Mouse (Mus musculus) limb, embryonic 13.5 days (tissue): ENCODE data around the gene Zfp938. TPM values are rescaled to one million over a fixed set of nuclear protein-coding genes. Genes with fewer than 3 reads are reported as not detected.

Experiments used
- ATAC-seq: fragments of 200-750 bp; cut with Nextera tagmentation; 2 replicates; pipeline ENCODE4 v1.8.0; 2017; ENCODE audit warnings: low read depth, moderate number of reproducible peaks, moderate TSS enrichment; ENCODE audit not compliant: low FRiP score
- H3K27ac ChIP-seq: fragments of 300-500 bp; sonication (generic); 2 replicates; pipeline ENCODE4 v1.5.1; 2015; ENCODE audit warnings: inconsistent platforms, mild to moderate bottlenecking, moderate library complexity
- H3K27me3 ChIP-seq: fragments of 300-500 bp; sonication (generic); 2 replicates; pipeline ENCODE4 v1.6.1; 2015; ENCODE audit warnings: mild to moderate bottlenecking, inconsistent platforms
- H3K36me3 ChIP-seq: fragments of 300-500 bp; sonication (generic); 2 replicates; pipeline ENCODE4 v1.6.1; 2015; ENCODE audit warnings: inconsistent platforms, mild to moderate bottlenecking, moderate library complexity
- H3K4me1 ChIP-seq: fragments of 300-500 bp; sonication (generic); 2 replicates; pipeline ENCODE4 v1.6.1; 2015; ENCODE audit warnings: inconsistent platforms
- H3K4me2 ChIP-seq: fragments of 300-500 bp; sonication (generic); replicated peaks from 2 replicates; pipeline ENCODE4 v1.6.1; 2015; ENCODE audit warnings: inconsistent platforms, mild to moderate bottlenecking, moderate library complexity
- H3K4me3 ChIP-seq: fragments of 300-500 bp; sonication (generic); 2 replicates; pipeline ENCODE4 v1.5.1; 2015; ENCODE audit warnings: moderate library complexity, mild to moderate bottlenecking, inconsistent platforms
- H3K9ac ChIP-seq: fragments of 300-500 bp; sonication (generic); 2 replicates; pipeline ENCODE4 v1.6.1; 2015; ENCODE audit warnings: mild to moderate bottlenecking, inconsistent platforms
- H3K9me3 ChIP-seq: fragments of 300-500 bp; sonication (generic); 2 replicates; pipeline ENCODE4 v1.6.1; 2016; ENCODE audit warnings: inconsistent platforms
- WGBS: fragments of 180-500 bp; shearing (Covaris S2); methylation state at CpG from one replicate; pipeline ENCODE4 v1.1.7; 2015; 5-methylcytosine and 5-hydroxymethylcytosine counted together
- polyA plus RNA-seq: library from polyadenylated mRNA; unstranded; fragments of >200 nt; fragmentation: Nextera tagmentation; extraction: Ambion mirVana; gene quantifications from 2 replicates; pipeline ENCODE4 v1.2.1, GENCODE M21; 2015

Zfp938 gene
- polyA plus RNA-seq: 18.5 and 19.8 TPM in 2 replicates

DNA sequence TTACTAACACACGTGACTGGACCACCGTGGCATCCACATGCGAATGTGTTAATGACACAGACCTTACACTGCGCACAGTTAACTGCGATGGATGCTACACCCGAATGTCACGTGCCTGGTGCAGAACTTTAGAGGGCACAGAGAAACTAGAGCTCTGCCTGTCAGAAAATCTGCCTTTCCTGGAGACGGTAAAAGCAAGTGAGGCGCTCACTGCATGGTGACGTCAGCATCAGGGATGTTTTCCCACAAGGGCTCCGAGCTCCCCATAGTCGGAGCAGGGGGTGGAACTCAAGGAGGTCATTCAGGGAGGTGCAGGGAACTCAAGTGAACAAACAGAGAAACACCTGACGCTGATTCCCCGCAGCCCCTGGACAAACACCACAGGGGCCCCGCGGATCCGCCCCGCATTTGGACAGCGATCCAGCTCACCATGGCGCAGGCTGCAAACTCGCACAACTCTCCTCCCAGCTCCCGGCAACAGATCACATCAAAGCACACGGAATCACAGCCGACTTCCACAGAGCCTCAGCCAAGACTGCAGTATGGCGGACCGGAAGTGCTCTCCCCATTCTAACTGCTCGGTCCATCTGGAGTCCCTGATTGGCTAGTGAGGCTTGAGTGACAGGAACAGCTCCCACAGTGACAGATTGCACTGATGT is at the start of gene Zfp938:
Zfp938 (minus strand) TSS at position 539 of the 659 bp plus-strand sequence.
- Histone ChIP-seq H3K4me2 (peak within 1 kb of the TSS; percentile 71), H3K9me3 (peaks cover 16% of the 10 kb centered on the region), H3K27me3 (no peaks in the 10 kb centered on the region), H3K4me3 (peak within 1 kb of the TSS; percentile 76), H3K36me3 (peaks cover 23% of the 10 kb centered on the region), H3K4me1 (peaks cover 8% of the 10 kb centered on the region), H3K9ac (peak within 1 kb of the TSS; percentile 85), H3K27ac (peak within 1 kb of the TSS; percentile 85)
- whole genome bisulfite sequencing: 3% methylated on average over 27 of the region's 27 CpGs
- peak; percentile 100 for ATAC-seq

- H3K9me3 ChIP-seq: no peaks in the 10 kb centered on the region; the same call in 1 of the 2 replicates
- H3K27me3 ChIP-seq: no peaks in the 10 kb centered on the region
- no peak overlapping the region for H3K9ac ChIP-seq
- no peak overlapping the region for H3K27ac ChIP-seq
- no peak overlapping the region for H3K4me3 ChIP-seq
- no peaks in the 10 kb centered on the region for H3K4me1 ChIP-seq
- 79% methylated on average over 2 of the region's 2 CpGs for WGBS
- ATAC-seq: no peak
- H3K36me3 ChIP-seq: no peaks in the 10 kb centered on the region
- no peak overlapping the region for H3K4me2 ChIP-seq
Observed at GRCm38 (mm10) chr10:82257331-82257730, 16.3 kb upstream of the Zfp938 start.

DNA sequence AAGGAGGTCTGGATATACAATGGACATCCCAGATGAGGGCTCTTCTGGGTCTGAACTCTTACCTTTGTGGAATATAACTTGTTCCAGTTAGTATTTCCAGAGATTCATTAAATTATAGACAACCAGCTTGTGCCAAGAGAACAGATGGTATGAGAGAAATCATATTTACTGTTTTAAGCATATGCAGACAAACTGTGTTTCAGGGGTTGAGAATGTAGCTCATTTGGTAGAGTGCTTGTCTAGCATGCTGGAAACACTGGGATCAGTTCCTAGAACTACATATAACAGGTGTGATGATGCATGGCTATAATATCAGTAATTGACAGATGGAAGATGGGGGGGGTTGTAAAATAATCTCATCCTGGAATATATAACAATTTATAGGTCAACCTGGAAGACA is 3.9 kb upstream of the Zfp938 start:
- peaks cover 7% of the 10 kb centered on the region for H3K4me1 ChIP-seq
- H3K4me2 ChIP-seq: no peak overlapping the region
- ATAC-seq: no peak
- no peak overlapping the region for H3K27ac ChIP-seq
- H3K4me3 ChIP-seq: no peak overlapping the region
- no peaks in the 10 kb centered on the region for H3K27me3 ChIP-seq
- H3K36me3 ChIP-seq: no peaks in the 10 kb centered on the region
- no peak overlapping the region for H3K9ac ChIP-seq
- H3K9me3 ChIP-seq: no peaks in the 10 kb centered on the region

GRCm38 (mm10) chr10:82241401-82241788 is 315 bp upstream of the Zfp938 start:
- H3K27ac ChIP-seq: no peak overlapping the region
- WGBS: 78% methylated on average over 5 of the region's 5 CpGs
- H3K9me3 ChIP-seq: peaks cover 14% of the 10 kb centered on the region
- peaks cover 8% of the 10 kb centered on the region for H3K4me1 ChIP-seq
- peak overlapping the region; percentile 71 for H3K4me2 ChIP-seq
- no peak; the same call in 1 of the 2 replicates for ATAC-seq
- H3K36me3 ChIP-seq: peaks cover 17% of the 10 kb centered on the region
- peak overlapping the region; percentile 76 for H3K4me3 ChIP-seq
- H3K27me3 ChIP-seq: no peaks in the 10 kb centered on the region
- H3K9ac ChIP-seq: peak overlapping the region; percentile 85; the same call in 1 of the 2 replicates

- Histone ChIP-seq H3K4me1 (peaks cover 6% of the 10 kb centered on the region), H3K27me3 (no peaks in the 10 kb centered on the region), H3K4me3 (peak overlapping the region; percentile 65), H3K9me3 (no peaks in the 10 kb centered on the region), H3K9ac (peak overlapping the region; percentile 79), H3K36me3 (no peaks in the 10 kb centered on the region), H3K4me2 (peak overlapping the region; percentile 74), H3K27ac (peak overlapping the region; percentile 96)
- 7% methylated on average over 47 of the region's 47 CpGs for WGBS
- peak; percentile 100 for ATAC-seq
Observed at GRCm38 (mm10) chr10:82178257-82179064, 62.6 kb downstream of the Zfp938 start.

Other genes with a start within 250 kb of the Zfp938 start
- 15.5 and 17.1 TPM in 2 replicates for gene Zfp873, start 193.2 kb downstream of the Zfp938 start, polyA plus RNA-seq
- 6.2 and 6.5 TPM in 2 replicates for gene BC024063, start 157.9 kb downstream of the Zfp938 start, polyA plus RNA-seq
- gene AU041133, start 113.3 kb downstream of the Zfp938 start, polyA plus RNA-seq: 7.0 and 7.5 TPM in 2 replicates
- gene 4932415D10Rik, start 75.3 kb upstream of the Zfp938 start, polyA plus RNA-seq: not detected in 2 replicates
- 11.1 and 12.9 TPM in 2 replicates for gene Gm4924, start 113.0 kb upstream of the Zfp938 start, polyA plus RNA-seq